Mouse (Mus musculus) cerebral cortex, adult 2 months (tissue): ENCODE results near the gene 5330417C22Rik.

Experiments
- WGBS: fragments of 180-500 bp; shearing (Covaris S2); methylation state at CpG from one replicate; pipeline ENCODE4 v1.1.7; 2018; 5-methylcytosine and 5-hydroxymethylcytosine counted together

5330417C22Rik gene

DNA sequence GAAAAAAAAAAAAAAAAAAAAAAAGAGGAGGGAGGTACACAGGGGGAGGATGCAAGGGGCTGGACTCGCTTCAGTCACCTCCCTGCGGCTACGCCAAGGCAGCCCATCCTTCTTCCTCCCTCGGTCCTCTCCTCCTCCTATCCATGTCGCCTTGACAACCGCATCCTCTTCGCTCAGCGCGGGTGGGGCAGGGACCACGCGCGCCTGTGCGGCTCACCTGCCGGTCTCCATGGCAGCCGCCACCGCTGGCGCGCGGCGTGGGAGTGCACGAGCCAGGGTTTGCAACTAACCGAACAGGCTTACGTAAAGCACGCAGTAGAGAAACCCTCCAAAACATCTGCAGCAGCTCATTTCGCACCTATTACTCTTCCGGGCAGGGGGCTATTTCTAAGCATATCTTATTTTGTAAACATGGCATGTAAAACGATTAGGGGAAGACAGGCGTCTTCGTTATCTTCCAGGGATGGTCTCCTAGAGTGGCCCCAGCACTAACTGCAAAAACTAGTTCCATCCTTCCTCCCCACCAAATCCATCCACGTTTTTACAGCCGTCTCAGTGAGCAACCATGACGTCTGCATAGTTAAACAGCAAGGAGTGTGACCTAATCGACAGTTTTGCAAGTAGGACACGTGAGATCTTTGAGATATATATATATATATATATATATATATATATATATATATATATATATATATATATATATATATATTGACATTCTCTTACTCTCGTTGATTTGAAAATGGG lies at the start of gene 5330417C22Rik:
Gene 5330417C22Rik, minus strand, starts transcription at position 20 of the 744 bp plus-strand sequence.
- WGBS, result 1% methylated on average over 35 of the region's 35 CpGs

DNA sequence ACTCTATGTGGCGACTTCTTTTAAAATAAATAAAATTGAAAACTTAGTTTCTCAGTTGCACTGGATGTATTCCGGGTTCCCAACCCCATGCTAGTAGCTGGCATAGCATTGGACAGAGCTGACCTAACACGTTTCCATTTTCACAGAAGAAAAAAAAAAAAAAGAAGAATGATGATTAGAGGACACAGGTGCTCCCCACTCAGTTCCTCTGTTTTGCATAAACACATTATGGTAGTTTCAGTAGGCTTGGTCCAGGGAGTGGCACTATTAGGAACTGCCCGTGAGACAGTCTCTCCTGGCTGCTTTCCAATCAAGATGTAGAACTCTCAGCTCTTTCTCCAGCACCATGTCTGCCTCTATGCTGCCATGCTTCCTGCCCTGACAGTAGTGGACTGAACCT lies 48.2 kb upstream of the 5330417C22Rik start:
- 82% methylated on average over 4 of the region's 4 CpGs for WGBS

DNA sequence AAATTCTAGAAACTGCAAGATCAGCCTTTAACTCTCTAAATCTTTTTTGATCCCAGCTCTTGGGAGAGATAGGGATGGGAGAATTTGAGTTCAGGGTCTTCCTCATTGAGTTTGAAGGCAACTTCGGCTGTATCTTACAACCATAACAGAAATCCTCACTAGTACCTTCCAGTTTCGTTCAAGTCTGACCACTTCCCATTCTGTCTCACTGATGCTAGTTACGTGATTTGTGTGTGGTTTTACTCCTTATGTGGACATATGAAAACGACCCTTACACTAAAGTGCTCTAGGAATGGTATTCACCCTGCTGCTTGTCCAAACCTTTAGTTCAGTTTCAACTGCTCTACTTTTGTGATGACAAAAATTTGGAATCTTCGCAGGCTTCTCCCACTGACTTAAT lies 37.7 kb upstream of the 5330417C22Rik start:
- WGBS, result 86% methylated on average over 5 of the region's 5 CpGs

DNA sequence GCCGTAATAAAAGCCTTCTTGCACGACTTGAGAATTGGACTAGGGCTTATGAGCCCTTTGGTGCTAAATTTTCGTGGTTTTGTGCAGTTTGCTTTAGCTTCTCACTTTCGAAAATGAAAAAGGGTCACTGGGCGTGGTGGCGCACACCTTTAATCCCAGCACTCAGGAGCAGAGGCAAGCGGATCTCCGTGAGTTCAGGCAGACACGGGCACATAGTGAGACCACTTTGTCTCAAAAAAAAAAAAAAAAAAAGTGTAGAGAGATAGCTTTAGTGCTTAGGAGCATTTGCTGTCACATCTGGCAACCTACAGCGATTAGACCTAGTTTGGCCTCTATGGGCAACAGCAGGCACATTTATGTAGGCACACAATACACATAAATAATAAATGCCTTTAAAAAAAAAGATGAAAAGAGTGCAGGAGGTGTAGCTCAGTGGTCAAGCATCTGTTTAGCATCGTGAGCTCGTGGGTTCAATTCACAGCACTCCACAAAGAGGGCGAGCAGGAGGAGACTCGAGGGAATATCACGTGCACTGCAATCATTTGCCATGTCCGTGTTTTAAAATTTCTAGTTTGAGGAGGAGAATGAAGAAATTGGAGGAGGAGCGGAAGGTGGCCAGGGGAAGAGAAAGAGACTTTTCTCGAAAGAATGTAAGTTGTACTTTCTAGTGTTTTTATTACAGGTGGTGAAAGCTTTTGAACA lies 36.1 kb upstream of the 5330417C22Rik start:
- WGBS, result 39% methylated on average over 18 of the region's 18 CpGs

DNA sequence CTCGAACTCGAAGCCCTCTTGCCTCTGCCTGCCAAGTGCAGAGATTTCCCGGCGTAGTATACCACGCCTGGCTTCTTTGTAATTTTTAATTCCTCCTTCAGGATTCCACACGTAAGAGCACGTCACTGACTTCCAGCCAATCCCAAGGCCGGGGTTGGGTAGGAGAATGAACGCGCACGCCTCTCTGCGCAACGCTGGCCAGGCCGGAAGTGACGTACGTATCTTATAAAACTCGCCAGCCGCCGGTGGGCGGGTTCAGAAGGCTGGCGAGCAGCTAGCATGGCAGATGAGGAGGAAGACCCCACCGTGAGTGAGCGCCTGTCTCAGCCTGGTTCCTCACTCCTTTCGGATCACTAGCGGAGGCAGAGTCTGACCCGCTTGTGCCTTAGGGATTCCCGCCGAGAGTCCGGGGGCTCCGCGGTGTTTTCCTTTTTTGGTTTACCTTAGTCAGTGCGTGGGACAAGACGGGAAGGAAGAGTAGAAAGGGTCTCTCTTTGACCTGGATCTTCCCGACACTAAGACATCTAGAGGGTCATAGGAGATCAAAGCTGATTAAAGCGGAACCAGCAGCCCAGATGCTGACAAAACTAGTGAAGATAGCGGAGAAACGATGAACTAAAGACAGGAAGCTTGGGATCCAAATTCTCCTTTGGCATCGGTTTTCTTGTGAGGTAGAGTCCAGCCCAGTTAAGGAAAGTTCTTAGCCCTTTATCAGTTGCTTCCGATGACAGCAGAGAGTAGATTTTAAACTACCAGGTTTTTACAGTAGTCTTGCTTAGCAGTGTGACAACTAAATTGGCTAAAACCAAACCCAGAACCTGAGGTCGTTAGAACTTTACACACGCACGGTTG lies 35.3 kb upstream of the 5330417C22Rik start, which contains the start of gene Taf13:
Gene Taf13, plus strand, starts transcription at position 256 of the 852 bp plus-strand sequence.
- WGBS, result under 1% methylated on average over 42 of the region's 42 CpGs

DNA sequence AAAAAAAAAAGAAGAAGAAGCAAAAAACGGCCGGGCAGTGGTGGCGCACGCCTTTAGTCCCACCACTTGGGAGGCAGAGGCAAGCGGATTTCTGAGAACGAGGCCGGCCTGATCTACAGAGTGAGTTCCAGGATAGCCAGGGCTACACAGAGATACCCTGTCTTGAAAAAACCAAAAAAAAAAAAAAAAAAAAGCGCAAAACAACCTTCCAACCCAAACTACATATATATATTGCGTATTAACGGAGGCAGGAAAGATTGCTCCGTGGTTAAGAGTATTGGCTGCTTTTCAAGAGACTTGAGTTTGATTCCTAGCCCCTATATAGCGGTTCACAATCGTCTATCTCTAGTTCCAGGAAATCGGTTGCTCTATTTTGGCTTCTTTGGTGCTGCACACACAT lies 34.5 kb upstream of the 5330417C22Rik start:
- WGBS, result 84% methylated on average over 14 of the region's 14 CpGs

DNA sequence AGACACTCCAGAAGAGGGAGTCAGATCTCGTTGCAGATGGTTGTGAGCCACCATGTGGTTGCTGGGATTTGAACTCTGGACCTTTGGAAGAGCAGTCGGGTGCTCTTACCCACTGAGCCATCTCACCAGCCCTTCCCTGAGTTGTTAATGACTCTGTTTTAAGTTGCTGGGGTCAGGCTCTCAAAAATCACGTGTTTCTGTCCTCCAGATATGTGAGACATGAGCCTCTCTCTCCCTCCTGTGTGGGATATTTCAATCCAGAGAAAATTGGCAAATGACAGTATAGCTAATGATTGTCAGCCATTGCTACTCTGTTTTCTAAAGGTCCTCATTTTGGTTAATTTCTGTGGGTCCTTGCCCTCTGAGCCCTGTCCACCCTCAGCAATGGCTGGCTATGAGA lies 33.3 kb upstream of the 5330417C22Rik start:
- 71% methylated on average over 3 of the region's 3 CpGs for WGBS

DNA sequence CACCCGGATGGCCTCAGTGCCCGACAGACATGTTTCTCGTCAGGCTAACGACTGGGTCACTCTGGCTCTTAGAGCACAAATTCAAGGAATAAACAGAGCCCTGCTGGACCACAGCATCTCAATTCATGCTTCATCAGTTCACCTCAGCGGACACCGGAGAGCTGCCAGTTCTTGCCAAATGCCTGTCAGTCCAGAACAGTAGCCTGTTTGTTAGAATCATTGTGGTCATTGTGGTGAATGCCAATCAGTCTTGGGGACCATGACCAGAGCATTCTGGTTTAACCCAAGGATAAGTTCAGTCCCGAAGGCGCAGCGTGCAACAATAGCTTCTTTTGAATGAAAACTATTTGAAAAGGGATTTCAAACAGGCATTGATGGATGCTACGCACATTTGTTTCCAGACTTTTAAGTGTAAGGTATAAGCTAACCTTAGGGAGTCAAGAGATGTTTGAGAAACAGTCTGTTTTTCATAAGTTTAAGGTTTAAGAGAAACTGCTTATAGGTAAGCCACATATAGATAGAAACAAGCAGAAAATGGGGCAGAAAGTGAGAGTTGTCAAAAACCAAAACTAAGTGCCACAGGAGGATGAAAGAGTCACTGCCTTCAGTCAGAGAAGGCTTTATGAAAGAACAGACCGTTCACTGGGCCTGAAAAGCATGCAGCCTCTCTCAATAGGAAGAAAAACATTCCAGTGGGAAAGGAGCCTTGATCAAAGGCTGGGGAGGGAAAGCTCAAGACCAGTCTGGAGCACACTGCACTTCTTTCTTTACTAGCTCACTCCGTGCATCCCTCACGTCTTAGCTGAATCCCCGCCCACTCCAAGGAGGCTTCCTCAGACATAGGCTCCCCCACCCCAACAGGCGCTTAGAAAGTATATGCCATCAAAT lies 31.9 kb upstream of the 5330417C22Rik start:
- 40% methylated on average over 15 of the region's 15 CpGs for WGBS

DNA sequence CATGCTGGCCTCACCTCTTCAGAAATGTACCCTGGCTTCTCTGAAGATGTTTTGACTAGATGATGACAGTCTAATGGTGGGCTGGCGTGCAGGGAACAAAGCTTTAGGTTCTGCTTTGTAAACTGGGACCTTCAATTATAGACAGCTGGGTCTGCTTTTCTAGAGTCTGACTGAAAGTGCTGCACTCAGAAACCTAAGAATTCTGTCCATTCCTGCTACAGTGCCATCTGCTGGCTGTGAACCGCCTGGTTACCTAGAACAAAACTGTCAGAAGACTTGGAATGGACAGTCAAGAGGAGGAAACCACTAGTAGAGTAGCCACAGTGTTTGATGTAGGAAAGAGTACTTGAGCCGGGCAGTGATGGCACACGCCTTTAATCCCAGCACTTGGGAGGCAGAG lies 27.0 kb upstream of the 5330417C22Rik start:
- WGBS, result 3% methylated on average over 4 of the region's 4 CpGs

DNA sequence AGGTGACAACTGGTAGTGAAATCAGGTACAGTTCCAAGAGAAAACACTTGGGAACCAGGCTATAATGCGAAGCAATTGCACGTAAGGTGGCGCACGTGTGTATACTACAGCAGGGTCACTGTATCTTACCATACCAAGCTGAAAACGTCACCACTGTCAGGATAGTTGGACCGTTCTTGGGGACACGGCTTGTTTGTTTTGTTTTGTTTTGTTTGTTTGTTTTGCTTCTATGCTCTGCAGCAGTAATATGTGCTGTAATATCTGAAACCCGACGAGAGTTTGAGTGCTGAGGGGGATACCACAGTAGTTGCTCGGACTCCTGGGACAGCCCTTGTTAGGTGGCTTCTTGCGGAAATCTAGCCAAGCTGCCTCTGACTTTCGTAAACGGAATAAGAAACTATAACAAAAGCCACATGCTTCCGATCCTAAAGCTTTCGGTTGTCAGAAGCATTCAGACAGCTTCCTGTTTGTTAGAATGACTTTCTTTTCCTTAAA lies 26.5 kb upstream of the 5330417C22Rik start:
- under 1% methylated on average over 15 of the region's 15 CpGs for WGBS

DNA sequence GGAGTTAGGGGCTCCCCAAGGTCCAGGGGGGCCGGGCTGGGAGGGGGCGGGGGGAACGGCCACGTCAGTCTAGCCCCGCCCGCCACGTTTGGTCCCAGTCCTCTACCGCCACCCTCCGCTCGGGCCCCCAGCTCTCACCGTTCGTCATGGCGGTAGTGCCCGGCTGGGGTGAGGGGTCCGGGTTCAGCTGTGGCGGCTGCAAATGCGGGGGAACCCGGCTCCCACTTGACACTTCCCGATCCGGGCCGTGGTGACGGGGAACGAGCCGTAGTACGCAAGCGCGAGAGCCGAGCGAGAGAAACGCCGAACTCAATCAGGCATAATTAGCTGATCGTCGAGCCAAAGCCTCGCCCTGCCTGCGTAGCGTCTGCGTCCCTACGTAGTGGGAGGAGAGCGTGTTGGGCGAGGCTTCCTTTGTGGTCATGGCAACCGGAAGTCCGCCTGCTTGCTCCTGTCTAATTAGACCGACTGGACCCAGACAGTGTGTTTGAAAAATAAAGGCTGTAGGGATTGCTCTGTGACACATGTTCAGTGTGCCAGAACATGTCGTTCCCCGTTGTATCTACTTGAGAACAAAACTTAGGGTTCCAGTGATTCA lies 25.9 kb upstream of the 5330417C22Rik start, which contains the start of gene Tmem167b:
Gene Tmem167b, minus strand, starts transcription at position 334 of the 598 bp plus-strand sequence.
- 0% methylated on average over 45 of the region's 45 CpGs for WGBS

DNA sequence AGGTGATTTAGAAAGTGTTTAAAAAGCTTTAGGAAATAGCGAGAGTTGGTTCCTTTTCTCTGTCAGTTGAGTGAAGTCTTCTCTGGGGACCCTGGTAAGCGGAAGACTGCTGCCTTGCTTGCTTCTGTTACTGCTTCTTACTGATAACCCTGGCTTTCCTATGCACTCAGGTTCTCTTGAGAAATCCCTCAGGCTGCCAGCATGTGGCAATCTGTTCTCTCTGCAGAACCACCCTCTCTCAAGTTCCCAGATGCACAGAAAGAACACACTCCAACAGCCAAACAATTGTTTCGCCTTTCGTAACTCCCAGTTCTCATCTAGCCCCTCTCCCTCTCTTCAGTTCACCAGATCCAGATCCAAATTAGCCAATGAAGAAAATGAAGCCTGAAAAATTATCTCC lies 21.6 kb upstream of the 5330417C22Rik start:
- WGBS, result 91% methylated on average over 4 of the region's 4 CpGs

DNA sequence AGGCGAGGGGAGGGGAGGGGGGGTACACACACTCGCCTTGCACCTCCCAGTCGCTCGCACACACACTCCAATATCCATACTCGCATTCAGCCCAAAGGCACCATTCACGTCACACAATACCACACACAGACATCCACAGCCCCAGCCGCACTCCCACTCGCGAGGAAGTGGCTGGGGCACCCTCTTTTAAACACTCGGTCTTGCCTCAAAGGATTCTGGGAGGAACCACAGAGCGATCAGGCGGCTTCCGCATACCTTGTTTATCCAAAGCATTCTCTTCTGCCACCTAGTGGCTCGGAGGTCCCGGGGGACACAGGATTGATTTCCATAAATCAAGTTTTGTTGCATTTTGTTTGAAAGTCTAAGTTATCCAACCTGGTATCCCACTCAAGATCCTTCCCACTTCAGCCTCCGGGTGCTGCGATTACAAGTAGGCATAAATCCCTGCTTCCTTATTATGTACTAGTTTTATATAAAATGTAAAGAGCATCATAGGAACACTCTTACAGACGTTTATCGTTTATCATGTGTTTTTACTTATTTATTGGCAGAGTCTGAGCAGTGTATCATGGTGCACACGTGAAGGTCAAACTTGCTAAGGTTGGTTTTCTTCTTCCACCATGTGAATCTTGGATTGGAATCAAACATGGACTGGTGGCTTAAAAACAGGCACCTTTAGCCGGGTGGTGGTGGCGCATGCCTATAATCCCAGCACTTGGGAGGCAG lies 18.4 kb upstream of the 5330417C22Rik start:
- 18% methylated on average over 22 of the region's 22 CpGs for WGBS

DNA sequence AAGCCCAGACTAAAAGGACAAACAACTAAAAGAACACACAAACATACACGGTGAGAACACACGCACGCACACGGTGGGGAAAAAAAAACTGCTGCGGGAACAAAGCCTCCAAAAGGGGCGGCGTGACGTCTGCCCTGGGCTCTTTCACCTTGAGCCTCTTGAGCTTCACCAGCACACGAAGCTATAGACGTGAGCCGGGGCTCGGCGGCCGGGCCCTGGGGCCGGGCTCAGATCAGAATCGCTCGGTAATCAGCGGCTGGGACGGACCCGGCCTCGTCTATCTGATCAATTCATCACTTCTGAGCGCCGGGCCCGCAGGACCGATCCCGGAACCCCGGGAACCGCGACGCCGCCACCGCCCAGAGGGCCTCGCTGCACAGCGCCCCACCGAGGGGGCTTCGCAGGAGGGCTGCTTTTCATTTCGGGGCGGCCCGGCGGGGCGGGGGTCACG lies 17.8 kb upstream of the 5330417C22Rik start:
- WGBS, result under 1% methylated on average over 42 of the region's 42 CpGs

DNA sequence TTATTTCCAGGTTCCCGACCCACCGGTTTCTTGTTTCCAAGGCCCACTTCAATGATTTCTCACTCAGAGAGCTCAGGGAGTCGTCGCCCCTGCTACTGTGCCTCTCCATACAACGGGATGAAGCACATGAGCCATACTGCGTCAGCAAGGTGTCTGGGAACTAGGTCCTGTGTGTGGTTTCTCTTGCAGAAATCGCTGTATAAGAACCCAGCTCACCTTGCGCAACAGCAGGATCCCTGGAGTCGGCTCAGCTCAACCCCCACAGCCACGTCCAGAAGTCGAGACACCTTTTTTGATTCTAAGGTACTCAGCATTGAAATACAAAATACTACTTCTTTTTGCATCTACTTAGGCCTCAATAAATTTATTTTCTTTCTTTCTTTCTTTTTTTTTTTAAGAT lies 6.0 kb upstream of the 5330417C22Rik start:
- WGBS, result 87% methylated on average over 11 of the region's 11 CpGs

DNA sequence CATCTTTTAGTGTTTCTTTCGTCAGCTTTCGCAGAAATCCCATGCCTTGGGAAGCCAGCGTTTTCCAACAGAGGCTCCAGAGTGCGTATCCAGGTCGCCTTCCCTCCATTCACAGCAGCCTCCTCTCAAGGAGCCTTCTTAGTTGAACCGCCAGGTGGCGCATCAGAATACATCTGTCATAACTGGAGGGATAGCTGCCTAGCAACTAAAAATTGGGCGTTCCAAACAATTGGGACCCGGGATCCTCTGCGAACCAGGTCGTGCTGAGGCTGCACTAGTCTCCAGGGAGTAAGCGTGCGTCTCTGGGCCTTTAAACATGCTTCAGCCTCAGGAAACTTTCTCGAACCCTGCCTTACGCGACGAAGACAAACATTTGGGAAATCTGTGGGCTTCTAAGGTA lies 967 bp upstream of the 5330417C22Rik start:
- WGBS, result 2% methylated on average over 17 of the region's 17 CpGs

DNA sequence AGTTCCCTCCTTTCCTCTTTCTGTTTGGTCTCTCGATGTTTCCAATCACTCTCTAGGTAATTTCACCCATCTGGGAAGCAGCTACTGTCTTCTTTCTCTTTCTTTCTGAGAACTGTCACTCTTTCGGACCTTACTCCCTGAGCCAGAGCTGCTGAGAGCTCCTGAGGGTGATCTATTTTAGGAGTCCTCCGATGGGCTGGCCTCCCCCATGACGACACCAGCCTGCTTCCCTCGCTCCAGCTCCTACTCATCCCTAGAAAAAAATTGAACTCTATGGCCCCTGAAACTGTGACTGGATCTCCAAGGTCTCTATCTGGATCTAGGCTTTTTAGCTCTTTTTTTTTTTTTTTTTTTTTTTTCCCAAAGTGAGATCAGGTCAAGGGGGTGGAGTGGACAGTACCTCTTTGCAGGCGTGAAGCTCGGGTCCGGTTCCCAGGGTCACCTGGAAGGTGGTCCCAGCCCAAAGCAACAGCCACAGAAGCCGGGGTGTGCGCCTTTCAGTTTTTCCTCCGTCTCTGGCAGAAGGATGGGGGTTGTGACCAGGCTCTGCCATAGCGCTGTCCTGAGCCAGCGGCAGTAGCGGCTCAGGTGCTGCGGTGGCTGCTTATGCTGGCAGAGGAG lies 330 bp downstream of the 5330417C22Rik start:
- WGBS, result 7% methylated on average over 15 of the region's 15 CpGs

DNA sequence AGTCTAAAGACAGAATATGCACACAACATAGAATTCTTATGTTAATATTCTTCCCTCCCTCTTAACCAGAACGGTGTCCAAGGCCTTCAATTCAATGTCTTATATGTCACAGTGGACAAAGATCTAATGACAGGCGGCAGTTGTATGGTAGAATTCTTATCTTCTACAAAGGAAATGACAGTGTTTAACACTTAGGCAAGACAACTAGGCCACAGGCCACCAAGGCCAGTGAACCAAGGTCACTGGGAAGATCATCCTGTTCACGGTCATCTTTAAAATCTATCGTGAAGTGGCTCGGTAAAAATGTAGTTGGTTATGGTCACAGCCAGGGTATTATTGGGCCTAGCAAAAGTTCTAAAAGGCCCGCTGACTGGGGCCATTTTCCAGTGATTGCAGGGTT lies 2.4 kb downstream of the 5330417C22Rik start, which contains the start of gene 1700013F07Rik:
Gene 1700013F07Rik, plus strand, starts transcription at position 200 of the 400 bp plus-strand sequence.
- 95% methylated on average over 6 of the region's 6 CpGs for WGBS
